Mouse (Mus musculus): ENCODE measurements around the gene Gm498.

Gm498 gene

GRCm38 (mm10) chr7:143892361-143892760, 25.7 kb downstream of the Gm498 start:
- no peak for DNase-seq (ENCODE audit: low read depth, low spot score)

GRCm38 (mm10) chr7:143900667-143901066, 34.0 kb downstream of the Gm498 start:
- DNase-seq (ENCODE audit: low read depth, low spot score), result no peak

GRCm38 (mm10) chr7:143905176-143905575, 38.5 kb downstream of the Gm498 start:
- DNase-seq (ENCODE audit: low read depth, low spot score), result no peak

- no peak for DNase-seq (ENCODE audit: low read depth, low spot score)
Measured at GRCm38 (mm10) chr7:143905606-143906005, 39.0 kb downstream of the Gm498 start.

GRCm38 (mm10) chr7:143913611-143914010, 47.0 kb downstream of the Gm498 start:
- no peak for DNase-seq (ENCODE audit: low read depth, low spot score)

GRCm38 (mm10) chr7:143919031-143919679, 52.5 kb downstream of the Gm498 start:
- no peak for DNase-seq (ENCODE audit: low read depth, low spot score)

- no peak for DNase-seq (ENCODE audit: low read depth, low spot score)
Measured at GRCm38 (mm10) chr7:143929899-143930298, 63.3 kb downstream of the Gm498 start.

GRCm38 (mm10) chr7:143938647-143939046, 72.0 kb downstream of the Gm498 start:
- no peak for DNase-seq (ENCODE audit: low read depth, low spot score)

GRCm38 (mm10) chr7:143939476-143939875, 72.8 kb downstream of the Gm498 start:
- no peak for DNase-seq (ENCODE audit: low read depth, low spot score)

GRCm38 (mm10) chr7:143942941-143943691, 76.5 kb downstream of the Gm498 start:
- DNase-seq (ENCODE audit: low read depth, low spot score), result no peak

- DNase-seq (ENCODE audit: low read depth, low spot score), result no peak
Measured at GRCm38 (mm10) chr7:143944421-143944980, 77.9 kb downstream of the Gm498 start.

Data from WW6 (cell line).